Mouse (Mus musculus): Measurements from ENCODE around the gene Pgp. TPM values are rescaled to one million over a fixed set of nuclear protein-coding genes. Genes with fewer than 3 reads are reported as not detected.

Pgp gene
- polyA plus RNA-seq, 1 experiment from 2014 or later = 61.7 TPM

GRCm38 (mm10) chr17:24427170-24427557, 43.0 kb upstream of the Pgp start:
- Histone ChIP-seq H3K9me3 (replicated peaks; ENCODE audit: low read length) (no peaks in the 10 kb centered on the region), H3K27ac (peak overlapping the region; percentile 98), H3K27me3 (ENCODE audit: insufficient read depth, low read length) (no peaks in the 10 kb centered on the region), H3K9ac (ENCODE audit: low read depth, low read length) (peak overlapping the region; percentile 93), H3K4me3 (replicated peaks; ENCODE audit: low read depth, low read length) (peak overlapping the region; percentile 76), H3K4me1 (replicated peaks; ENCODE audit: insufficient read depth, low read length) (no peaks in the 10 kb centered on the region), H3K36me3 (ENCODE audit: insufficient read depth, low read length) (peaks cover 18% of the 10 kb centered on the region), H3K4me2 (ENCODE audit: low read length) (peak overlapping the region; percentile 80)
- DNase-seq (ENCODE audit: low spot score) (peak; percentile 41), ATAC-seq (replicated peaks; ENCODE audit: low FRiP score, low read depth) (no peak)
- WGBS = under 1% methylated on average over 8 of the region's 8 CpGs
- TF ChIP-seq CTCF (IDR thresholded peaks at IDR 0.05; ENCODE audit: low read depth) = no peak

- ATAC-seq (replicated peaks; ENCODE audit: low FRiP score, low read depth) = no peak
- DNase-seq (ENCODE audit: low spot score) = no peak
- Histone ChIP-seq H3K9me3 (replicated peaks; ENCODE audit: low read length) (no peaks in the 10 kb centered on the region), H3K4me3 (replicated peaks; ENCODE audit: low read depth, low read length) (no peak overlapping the region), H3K36me3 (ENCODE audit: insufficient read depth, low read length) (peaks cover 2% of the 10 kb centered on the region; the same call in 1 of the 2 replicates), H3K27ac (no peak overlapping the region), H3K4me2 (ENCODE audit: low read length) (no peak overlapping the region), H3K4me1 (replicated peaks; ENCODE audit: insufficient read depth, low read length) (no peaks in the 10 kb centered on the region), H3K27me3 (ENCODE audit: insufficient read depth, low read length) (no peaks in the 10 kb centered on the region), H3K9ac (ENCODE audit: low read depth, low read length) (no peak overlapping the region)
- WGBS = 75% methylated on average over 14 of the region's 14 CpGs
- TF ChIP-seq CTCF (IDR thresholded peaks at IDR 0.05; ENCODE audit: low read depth) = no peak
Measured at GRCm38 (mm10) chr17:24429201-24429983, 40.8 kb upstream of the Pgp start.

- no peak overlapping the region for H3K27ac ChIP-seq
- H3K4me1 ChIP-seq (replicated peaks; ENCODE audit: insufficient read depth, low read length) = no peaks in the 10 kb centered on the region
- no peak overlapping the region for H3K9ac ChIP-seq (ENCODE audit: low read depth, low read length)
- no peak overlapping the region for H3K4me2 ChIP-seq (ENCODE audit: low read length)
- no peaks in the 10 kb centered on the region for H3K9me3 ChIP-seq (replicated peaks; ENCODE audit: low read length)
- peak; percentile 74 for DNase-seq (ENCODE audit: low spot score)
- WGBS = 79% methylated on average over 5 of the region's 5 CpGs
- H3K36me3 ChIP-seq (ENCODE audit: insufficient read depth, low read length) = peaks cover 38% of the 10 kb centered on the region
- no peaks in the 10 kb centered on the region for H3K27me3 ChIP-seq (ENCODE audit: insufficient read depth, low read length)
- H3K4me3 ChIP-seq (replicated peaks; ENCODE audit: low read depth, low read length) = no peak overlapping the region
- peak; percentile 87 for TF ChIP-seq CTCF (IDR thresholded peaks at IDR 0.05; ENCODE audit: low read depth)
- ATAC-seq (replicated peaks; ENCODE audit: low FRiP score, low read depth) = no peak; the same call in 1 of the 2 replicates
Measured at GRCm38 (mm10) chr17:24437016-24437415, 33.2 kb upstream of the Pgp start.

- Histone ChIP-seq H3K27ac (no peak overlapping the region), H3K9me3 (replicated peaks; ENCODE audit: low read length) (no peaks in the 10 kb centered on the region), H3K4me2 (ENCODE audit: low read length) (no peak overlapping the region), H3K27me3 (ENCODE audit: insufficient read depth, low read length) (no peaks in the 10 kb centered on the region), H3K36me3 (ENCODE audit: insufficient read depth, low read length) (peaks cover 51% of the 10 kb centered on the region), H3K4me3 (replicated peaks; ENCODE audit: low read depth, low read length) (no peak overlapping the region), H3K4me1 (replicated peaks; ENCODE audit: insufficient read depth, low read length) (no peaks in the 10 kb centered on the region), H3K9ac (ENCODE audit: low read depth, low read length) (no peak overlapping the region)
- ATAC-seq (replicated peaks; ENCODE audit: low FRiP score, low read depth) = no peak
- TF ChIP-seq CTCF (IDR thresholded peaks at IDR 0.05; ENCODE audit: low read depth) = no peak
- 87% methylated on average over 8 of the region's 8 CpGs for WGBS
- DNase-seq (ENCODE audit: low spot score) = no peak
Measured at GRCm38 (mm10) chr17:24440377-24440776, 29.8 kb upstream of the Pgp start.

GRCm38 (mm10) chr17:24441148-24441547, 29.0 kb upstream of the Pgp start:
- no peak for ATAC-seq (replicated peaks; ENCODE audit: low FRiP score, low read depth)
- TF ChIP-seq CTCF (IDR thresholded peaks at IDR 0.05; ENCODE audit: low read depth) = peak; percentile 55; the same call in 1 of the 2 replicates
- Histone ChIP-seq H3K4me2 (ENCODE audit: low read length) (no peak overlapping the region), H3K27me3 (ENCODE audit: insufficient read depth, low read length) (no peaks in the 10 kb centered on the region), H3K9me3 (replicated peaks; ENCODE audit: low read length) (no peaks in the 10 kb centered on the region), H3K4me1 (replicated peaks; ENCODE audit: insufficient read depth, low read length) (no peaks in the 10 kb centered on the region), H3K36me3 (ENCODE audit: insufficient read depth, low read length) (peaks cover 53% of the 10 kb centered on the region), H3K4me3 (replicated peaks; ENCODE audit: low read depth, low read length) (no peak overlapping the region), H3K27ac (no peak overlapping the region), H3K9ac (ENCODE audit: low read depth, low read length) (no peak overlapping the region)
- no peak for DNase-seq (ENCODE audit: low spot score)
- WGBS = 42% methylated on average over 2 of the region's 2 CpGs

GRCm38 (mm10) chr17:24442107-24442506, 28.1 kb upstream of the Pgp start:
- no peaks in the 10 kb centered on the region for H3K4me1 ChIP-seq (replicated peaks; ENCODE audit: insufficient read depth, low read length)
- H3K4me3 ChIP-seq (replicated peaks; ENCODE audit: low read depth, low read length) = no peak overlapping the region
- H3K9ac ChIP-seq (ENCODE audit: low read depth, low read length) = no peak overlapping the region
- no peak for TF ChIP-seq CTCF (IDR thresholded peaks at IDR 0.05; ENCODE audit: low read depth)
- H3K9me3 ChIP-seq (replicated peaks; ENCODE audit: low read length) = no peaks in the 10 kb centered on the region
- H3K36me3 ChIP-seq (ENCODE audit: insufficient read depth, low read length) = peaks cover 59% of the 10 kb centered on the region
- H3K4me2 ChIP-seq (ENCODE audit: low read length) = no peak overlapping the region
- 79% methylated on average over 14 of the region's 14 CpGs for WGBS
- peak overlapping the region; percentile 39 for H3K27ac ChIP-seq
- DNase-seq (ENCODE audit: low spot score) (no peak), ATAC-seq (replicated peaks; ENCODE audit: low FRiP score, low read depth) (peak; percentile 9; the same call in 1 of the 2 replicates)
- no peaks in the 10 kb centered on the region for H3K27me3 ChIP-seq (ENCODE audit: insufficient read depth, low read length)

Measured in kidney, postnatal 0 days (tissue).